Mouse (Mus musculus) layer of hippocampus, adult 9-10 months (tissue): ENCODE data around the gene Dzip3.

Experiments
- DNase-seq: peaks from one replicate; pipeline ENCODE4 v3.0.0; 2022; ENCODE audit warnings: low spot score

Dzip3 gene

DNA sequence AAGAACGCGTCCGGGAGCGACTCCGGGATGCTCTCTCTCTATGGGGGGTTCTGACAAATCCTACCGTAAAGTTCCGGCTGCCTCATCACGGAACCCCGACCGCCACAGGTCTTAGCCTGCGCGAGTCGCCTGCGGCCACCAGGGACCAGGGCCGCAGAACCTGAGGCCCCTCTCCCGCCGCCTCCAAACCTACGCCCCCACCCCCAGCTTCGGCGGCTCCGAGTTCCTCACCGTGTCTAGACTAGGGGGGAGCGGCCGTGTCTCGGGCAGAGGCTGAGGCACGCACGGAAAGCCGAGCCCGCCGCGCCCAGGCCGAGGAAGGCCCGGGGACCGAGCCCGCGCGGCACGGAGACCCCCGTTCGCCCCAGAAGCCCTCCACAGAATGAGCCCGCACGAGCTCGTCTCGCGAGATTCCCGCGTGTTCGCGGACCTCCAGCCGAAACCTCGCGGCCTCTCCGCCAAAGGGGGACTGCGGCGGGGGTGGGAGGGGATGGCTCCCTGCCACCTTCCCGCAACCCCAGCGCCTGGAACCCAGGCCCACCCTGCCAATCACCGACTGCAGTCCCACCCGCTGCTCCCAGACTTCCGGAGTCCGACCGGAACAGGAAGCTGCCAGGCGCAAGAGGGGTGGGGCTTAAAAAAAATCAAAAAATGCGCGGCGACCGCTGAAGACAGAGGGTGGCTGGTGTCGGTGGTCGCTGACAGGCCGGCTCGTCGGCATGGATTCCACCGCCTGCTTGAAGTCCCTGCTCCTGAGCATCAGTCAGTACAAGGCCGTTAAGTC is at the start of gene Dzip3, which contains the start of gene Cip2a:
Gene Dzip3, minus strand, starts transcription at position 607 of the 784 bp plus-strand sequence.
Gene Cip2a, plus strand, starts transcription at position 627 of the 784 bp plus-strand sequence.
- peak; percentile 64 for DNase-seq

DNA sequence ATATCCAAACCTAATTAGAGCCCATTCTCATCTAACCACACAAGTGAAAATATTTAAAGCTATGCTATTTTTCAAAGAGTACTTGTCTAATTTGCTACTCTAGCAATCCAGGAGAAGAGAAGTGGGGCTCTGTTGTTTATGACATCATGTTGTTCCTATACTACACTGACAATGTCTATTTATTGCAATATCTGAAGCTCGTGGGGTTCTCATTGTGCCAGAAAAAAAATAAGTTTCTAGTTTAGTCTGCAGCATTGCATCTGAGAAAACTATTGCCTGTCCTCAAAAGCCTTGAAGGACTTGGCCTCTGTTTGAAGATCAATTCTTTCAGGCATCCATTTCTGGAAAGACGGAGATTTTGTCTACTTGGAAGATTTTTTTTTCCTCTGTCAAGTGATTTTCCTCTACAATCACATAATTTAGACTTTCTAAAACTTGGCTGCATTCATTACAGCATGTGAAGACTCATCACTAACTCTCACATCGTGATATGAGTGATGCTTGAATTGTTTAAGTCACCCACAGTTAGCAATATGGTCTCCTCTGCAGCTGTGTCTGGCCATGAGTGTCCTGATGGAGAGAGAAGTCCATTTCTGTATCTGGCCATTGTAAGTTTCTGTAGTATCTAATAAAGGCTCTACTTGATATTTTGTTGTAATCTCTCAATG is 46.7 kb upstream of the Dzip3 start:
- no peak for DNase-seq

GRCm38 (mm10) chr16:49037771-49038170 is 43.8 kb upstream of the Dzip3 start:
- DNase-seq, result no peak

DNA sequence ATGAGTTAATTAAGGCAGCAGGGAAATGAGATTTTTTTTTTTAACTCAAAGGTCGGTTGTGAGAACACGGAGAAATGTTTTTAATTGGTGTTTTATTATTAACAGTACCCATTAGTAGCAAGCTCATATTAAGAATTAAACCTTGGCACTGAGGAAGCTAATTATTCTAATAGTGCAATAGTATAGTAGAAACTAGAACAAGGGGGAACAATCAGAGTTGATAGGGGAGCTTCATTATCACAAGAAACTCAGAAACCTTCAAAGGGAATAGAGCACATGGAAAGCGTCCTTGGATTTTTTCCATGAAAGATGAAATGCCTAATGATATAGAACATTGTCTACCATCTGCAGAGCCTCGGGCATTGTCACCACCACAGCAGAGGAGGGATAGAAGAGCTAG is 41.9 kb upstream of the Dzip3 start:
- DNase-seq, result no peak

DNA sequence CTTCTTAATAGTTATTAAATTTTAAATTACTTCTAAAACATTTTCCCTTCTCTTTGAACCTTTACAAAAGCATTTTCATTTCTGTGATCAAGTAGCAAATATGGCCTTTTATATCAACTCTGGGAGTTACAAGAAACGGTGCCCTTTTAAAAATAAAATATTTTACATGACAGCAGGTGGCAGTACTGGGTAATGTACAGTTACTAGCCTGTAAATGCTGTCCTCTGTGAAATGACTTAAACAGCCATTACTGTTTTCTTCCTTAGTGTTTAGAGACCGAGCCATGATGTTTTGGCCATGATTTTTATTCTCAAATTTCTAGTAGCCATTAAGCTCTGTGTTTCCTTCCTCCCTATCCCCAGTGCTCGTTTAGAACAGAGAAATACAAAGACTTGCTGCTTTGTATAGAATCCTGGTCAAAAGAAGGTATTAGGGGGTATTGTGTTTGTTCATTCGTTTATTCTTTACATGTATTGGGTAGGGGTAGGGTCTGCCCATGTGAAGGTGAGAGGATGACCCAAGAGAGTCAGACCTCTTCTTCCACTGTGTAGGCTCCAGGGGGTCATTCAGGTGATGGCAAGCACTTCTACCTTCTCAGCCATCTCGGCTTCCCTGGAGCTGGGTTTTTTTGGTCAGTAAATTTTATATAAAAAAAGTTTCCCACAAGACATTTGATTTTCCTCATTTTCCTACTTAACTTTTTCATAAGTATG is 22.8 kb upstream of the Dzip3 start:
- DNase-seq, result peak; percentile 44

- peak; percentile 42 for DNase-seq
These were observed 10.2 kb upstream of the Dzip3 start for GRCm38 (mm10) chr16:49004151-49004550.

- no peak for DNase-seq
These were observed 353 bp upstream of the Dzip3 start for GRCm38 (mm10) chr16:48994343-48994693.

DNA sequence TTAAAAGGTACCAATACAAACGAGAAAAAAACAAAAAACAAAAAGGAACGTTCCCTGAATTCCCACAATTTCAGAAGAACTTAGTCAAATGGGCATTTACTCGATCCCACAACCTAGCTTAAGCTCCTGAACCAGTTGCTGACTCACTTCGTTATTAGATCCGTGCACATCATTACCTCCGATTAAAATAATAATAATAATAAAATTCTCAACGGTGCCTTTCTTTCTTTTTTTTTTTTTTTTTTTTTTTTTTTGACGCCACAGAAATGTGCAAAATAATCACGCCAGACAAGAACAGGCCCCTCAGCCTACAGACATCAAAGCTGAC is 770 bp downstream of the Dzip3 start:
- DNase-seq, result no peak

DNA sequence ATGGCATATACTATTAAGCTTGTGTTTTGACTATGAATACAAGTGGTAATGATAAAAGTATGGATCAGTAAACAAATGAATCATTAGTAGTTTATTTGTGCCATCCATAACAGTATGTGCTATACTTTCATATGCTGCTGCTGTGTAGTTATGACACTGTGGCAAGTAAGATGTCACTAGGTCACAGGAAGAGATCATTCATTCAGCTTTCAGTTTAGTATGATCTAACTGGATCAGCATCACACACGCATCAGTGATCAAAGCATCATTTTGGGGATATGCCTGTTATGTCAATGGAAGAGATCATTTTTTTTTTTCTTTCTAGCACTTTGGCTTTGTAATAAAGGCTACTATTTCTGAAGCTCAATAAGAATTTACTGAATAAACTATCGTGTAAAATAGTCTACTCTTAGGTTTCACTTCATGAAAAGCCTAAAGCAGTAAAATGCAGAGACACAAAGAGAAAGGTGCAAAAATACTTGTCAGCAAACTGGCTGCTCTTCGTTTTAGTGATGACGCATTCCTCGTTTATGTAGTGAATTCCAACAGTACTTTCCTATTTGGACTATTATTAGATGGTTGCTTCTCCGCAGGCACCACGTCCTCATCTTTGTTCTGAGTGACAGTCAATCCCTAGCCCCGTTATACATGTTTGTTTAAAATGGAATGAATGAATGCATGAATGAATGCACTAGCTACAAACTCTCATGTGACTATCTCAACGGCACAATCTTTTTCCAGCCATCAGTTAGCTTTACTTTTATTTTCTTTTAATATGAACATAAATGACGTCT is 1.3 kb downstream of the Dzip3 start:
- no peak for DNase-seq

DNA sequence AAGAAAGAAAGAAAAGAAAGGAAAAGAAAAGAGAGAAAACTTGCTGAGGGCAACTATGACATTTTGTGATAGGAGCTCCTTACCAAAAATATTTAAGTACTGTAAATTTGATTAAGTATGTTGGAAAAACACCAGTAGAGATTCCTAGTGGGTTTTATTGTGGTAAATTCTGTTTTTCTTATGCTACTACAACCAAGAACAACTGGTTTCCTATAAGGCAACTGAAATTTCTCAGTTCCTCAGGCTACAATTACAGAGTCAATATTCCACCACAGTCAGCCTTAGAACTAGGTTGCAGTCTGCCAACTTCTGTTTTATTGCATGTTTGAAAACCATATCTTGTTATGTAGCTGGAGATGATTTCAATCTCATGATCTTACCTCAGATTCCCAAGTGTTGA is 4.3 kb downstream of the Dzip3 start:
- DNase-seq, result no peak

DNA sequence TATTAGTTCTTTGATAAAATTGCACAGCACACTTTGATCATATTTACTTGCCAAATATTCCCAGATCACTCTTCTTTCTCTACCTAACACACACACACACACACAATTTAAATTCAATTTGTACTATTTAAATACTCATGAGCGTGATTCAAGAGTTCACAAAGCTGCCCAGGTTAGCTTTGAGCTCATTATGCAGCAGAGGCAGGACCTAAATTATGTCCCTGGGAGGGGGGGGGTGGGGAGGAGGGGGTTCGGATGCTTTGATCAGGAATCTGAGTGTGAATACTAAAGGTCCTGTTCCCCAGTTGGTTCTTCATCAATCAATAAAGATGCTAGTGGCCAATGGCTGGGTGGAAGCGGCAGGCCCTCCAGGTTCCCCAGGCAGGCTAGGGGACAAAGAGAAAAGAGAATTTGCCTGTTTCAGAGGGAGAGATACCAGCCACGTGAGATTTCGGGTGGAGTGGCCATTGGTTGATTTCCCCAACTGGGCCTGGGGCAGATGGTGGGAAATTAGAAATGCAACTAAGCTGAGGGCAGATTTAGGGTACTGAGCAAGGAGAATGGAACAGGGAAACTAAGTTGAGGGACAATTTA is 8.8 kb downstream of the Dzip3 start:
- DNase-seq, result no peak

DNA sequence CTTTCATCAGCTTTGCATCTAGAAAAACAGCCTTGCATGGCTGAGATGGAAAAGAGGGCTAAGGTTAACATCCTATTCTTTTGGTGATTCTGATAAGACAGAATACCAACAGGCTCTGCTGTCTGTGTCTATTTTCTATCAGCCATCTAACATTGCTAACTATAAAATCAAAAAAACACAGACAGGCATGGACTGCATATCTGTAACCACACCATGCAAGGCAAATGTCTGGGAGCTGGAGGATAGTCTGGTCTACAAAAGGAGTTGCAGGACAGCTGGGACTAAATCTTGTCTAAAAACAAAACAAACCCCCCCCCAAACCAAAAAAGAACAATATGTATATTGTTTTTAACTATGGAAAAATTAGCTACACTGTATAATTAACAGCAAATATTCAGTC is 14.0 kb downstream of the Dzip3 start:
- no peak for DNase-seq

DNA sequence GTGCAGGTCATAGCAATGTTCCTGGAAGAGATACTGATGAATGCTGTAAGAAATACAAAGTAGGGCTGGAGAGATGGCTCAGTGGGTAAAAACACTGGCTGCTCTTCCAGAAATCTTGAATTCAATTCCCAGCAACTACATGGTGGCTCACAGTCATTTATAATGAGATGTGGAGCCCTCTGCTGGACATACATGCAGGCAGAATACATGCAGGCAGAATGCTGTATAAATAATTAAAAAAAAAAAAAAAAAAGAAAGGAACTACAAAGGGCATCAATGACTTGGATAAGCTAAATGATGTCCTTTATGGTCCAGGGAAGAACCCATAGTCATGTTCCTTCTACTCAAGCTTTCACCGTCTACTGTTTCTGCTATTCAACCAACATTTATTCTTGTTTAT is 20.4 kb downstream of the Dzip3 start:
- DNase-seq, result no peak

- DNase-seq, result no peak
These were observed 21.0 kb downstream of the Dzip3 start for GRCm38 (mm10) chr16:48972996-48973395.

- no peak for DNase-seq
These were observed 52.2 kb downstream of the Dzip3 start for GRCm38 (mm10) chr16:48941805-48942204.

- DNase-seq, result no peak
These were observed 70.2 kb downstream of the Dzip3 start for GRCm38 (mm10) chr16:48923724-48924123.

DNA sequence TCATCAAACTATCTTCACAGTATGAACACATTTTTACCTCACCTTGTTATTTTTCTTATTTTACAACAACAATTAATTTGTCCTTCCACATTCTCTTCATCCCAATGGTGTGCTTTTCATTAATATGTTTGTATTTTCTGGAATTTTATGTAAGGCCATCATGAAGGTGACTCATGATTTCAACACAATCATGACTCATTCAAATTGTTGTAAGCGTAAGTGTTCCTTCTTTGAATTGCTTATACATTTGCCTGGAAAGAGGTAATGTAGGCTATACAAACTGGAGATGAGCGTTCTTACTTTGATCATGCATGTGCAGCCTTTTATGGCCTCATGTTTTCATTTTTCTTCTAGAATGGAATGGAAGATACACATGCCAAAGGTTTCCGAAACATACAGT is 80.8 kb downstream of the Dzip3 start:
- no peak for DNase-seq

GRCm38 (mm10) chr16:48911184-48911583 is 82.8 kb downstream of the Dzip3 start:
- no peak for DNase-seq

- DNase-seq, result no peak
These were observed 94.1 kb downstream of the Dzip3 start for GRCm38 (mm10) chr16:48899868-48900267.

- DNase-seq, result no peak
These were observed 103.2 kb downstream of the Dzip3 start for GRCm38 (mm10) chr16:48890733-48891132.
